Mouse (Mus musculus): Measurements from ENCODE around the gene Ankrd16. TPM values are rescaled to one million over a fixed set of nuclear protein-coding genes. Genes with fewer than 3 reads are reported as not detected.

The Ankrd16 gene
- polyA plus RNA-seq (2012; rRNA removed), result 82.1 and 85.2 TPM in 2 replicates

GRCm38 (mm10) chr2:11777091-11778068 lies at the start of gene Ankrd16, which contains the start of gene Fbh1:
Gene Ankrd16, plus strand, starts transcription at chr2:11777876.
Gene Fbh1, minus strand, starts transcription at chr2:11777582.

Other genes starting within 250 kb of the Ankrd16 start
- gene Pfkfb3, start 223.8 kb upstream of the Ankrd16 start, polyA plus RNA-seq (2012; rRNA removed), result 38.8 and 41.0 TPM in 2 replicates
- gene Rbm17, start 173.7 kb upstream of the Ankrd16 start, polyA plus RNA-seq (2012; rRNA removed), result 26.1 and 51.6 TPM in 2 replicates
- gene Gm17490, start 151.6 kb upstream of the Ankrd16 start, polyA plus RNA-seq (2012; rRNA removed), result not detected in 2 replicates
- 0.10 and 0.12 TPM in 2 replicates for gene Il2ra, start 135.1 kb upstream of the Ankrd16 start, polyA plus RNA-seq (2012; rRNA removed)
- 31.0 and 39.7 TPM in 2 replicates for gene Il15ra, start 72.6 kb upstream of the Ankrd16 start, polyA plus RNA-seq (2012; rRNA removed)
- 46.5 and 55.9 TPM in 2 replicates for gene Fbh1, start 294 bp upstream of the Ankrd16 start, polyA plus RNA-seq (2012; rRNA removed)

Data from ovary, adult 2 months (tissue).